Mouse (Mus musculus): Measurements from ENCODE around the gene Inf2.

Inf2 gene

GRCm38 (mm10) chr12:112659109-112659508 is 70.5 kb downstream of the Inf2 start:
- peak in 1 of 2 experiments; percentile 58 for DNase-seq (ENCODE audit: low spot score in 2 of 2)

GRCm38 (mm10) chr12:112660576-112661326 is 72.2 kb downstream of the Inf2 start:
- no peak for DNase-seq (ENCODE audit: low spot score in 2 of 2)

- no peak for DNase-seq (ENCODE audit: low spot score in 2 of 2)
Observed at GRCm38 (mm10) chr12:112661327-112661605, 72.7 kb downstream of the Inf2 start.

GRCm38 (mm10) chr12:112661851-112662250 is 73.3 kb downstream of the Inf2 start:
- DNase-seq (ENCODE audit: low spot score in 2 of 2), result no peak

- DNase-seq (ENCODE audit: low spot score in 2 of 2), result no peak
Observed at GRCm38 (mm10) chr12:112663303-112663702, 74.7 kb downstream of the Inf2 start.

GRCm38 (mm10) chr12:112663716-112664115 is 75.1 kb downstream of the Inf2 start:
- no peak for DNase-seq (ENCODE audit: low spot score in 2 of 2)

GRCm38 (mm10) chr12:112664124-112664523 is 75.5 kb downstream of the Inf2 start:
- no peak for DNase-seq (ENCODE audit: low spot score in 2 of 2)

GRCm38 (mm10) chr12:112664656-112665055 is 76.1 kb downstream of the Inf2 start:
- DNase-seq (ENCODE audit: low spot score in 2 of 2), result no peak
